Mouse (Mus musculus): ENCODE data around the gene Dio3. TPM values are rescaled to one million over a fixed set of nuclear protein-coding genes. Genes with fewer than 3 reads are reported as not detected.

Gene Dio3
- total RNA-seq, 2 experiments from 2014 or later = not detected

DNA sequence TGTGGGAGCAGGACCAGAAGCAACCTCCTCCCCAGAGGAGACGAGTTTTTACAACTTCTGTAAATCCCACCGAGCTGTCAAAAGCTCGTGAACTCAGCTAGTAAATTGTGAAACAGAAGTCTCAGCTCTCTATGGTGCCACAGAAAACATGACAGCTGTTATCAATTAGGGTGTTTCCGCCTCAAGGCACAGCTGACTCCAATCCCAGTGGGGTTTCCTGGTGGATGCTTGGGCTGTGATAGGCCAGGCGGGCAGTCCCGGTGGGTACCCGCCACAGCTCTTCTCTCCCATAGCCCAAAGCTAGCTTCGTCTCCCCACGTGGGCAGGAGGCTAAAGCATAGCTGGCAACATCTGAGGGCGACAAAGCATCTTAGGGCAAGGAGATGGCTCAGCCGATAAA, 19.8 kb downstream of the Dio3 start:
- ATAC-seq (replicated peaks; ENCODE audit: low FRiP score, poor library complexity, severe bottlenecking) = no peak

DNA sequence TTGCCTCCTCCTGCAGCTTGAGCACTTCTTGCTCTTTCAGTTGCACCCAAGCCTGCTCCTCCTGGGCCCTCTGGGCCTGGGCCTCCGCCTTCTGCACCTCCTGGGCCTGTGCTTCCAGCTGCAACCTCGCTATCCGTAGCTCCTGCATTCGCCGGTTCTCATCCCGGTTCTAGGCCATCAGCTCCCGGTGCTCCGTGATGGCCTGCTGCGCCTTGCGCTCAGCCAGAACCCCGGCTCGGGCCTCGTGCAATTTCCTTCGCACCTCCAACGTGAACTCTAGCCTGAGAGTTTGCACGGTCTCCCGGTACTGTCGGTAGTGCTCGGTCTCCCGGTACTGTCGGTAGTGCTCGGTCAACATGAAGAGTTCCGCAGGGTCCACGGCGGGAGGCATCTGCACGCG, 40.8 kb downstream of the Dio3 start:
- ATAC-seq (replicated peaks; ENCODE audit: low FRiP score, poor library complexity, severe bottlenecking) = no peak

Other genes with a start within 250 kb of the Dio3 start
- 65.2 and 80.1 TPM in 2 replicates for gene Ppp2r5c, start 168.1 kb downstream of the Dio3 start, total RNA-seq (2015; ENCODE audit: low replicate concordance)
- 113 and 118 TPM in 2 replicates for gene Ppp2r5c, start 168.1 kb downstream of the Dio3 start, total RNA-seq (2017; ENCODE audit: low replicate concordance)